ENCODE assay signal across 8 mouse cellular contexts in the genomic region with DNA sequence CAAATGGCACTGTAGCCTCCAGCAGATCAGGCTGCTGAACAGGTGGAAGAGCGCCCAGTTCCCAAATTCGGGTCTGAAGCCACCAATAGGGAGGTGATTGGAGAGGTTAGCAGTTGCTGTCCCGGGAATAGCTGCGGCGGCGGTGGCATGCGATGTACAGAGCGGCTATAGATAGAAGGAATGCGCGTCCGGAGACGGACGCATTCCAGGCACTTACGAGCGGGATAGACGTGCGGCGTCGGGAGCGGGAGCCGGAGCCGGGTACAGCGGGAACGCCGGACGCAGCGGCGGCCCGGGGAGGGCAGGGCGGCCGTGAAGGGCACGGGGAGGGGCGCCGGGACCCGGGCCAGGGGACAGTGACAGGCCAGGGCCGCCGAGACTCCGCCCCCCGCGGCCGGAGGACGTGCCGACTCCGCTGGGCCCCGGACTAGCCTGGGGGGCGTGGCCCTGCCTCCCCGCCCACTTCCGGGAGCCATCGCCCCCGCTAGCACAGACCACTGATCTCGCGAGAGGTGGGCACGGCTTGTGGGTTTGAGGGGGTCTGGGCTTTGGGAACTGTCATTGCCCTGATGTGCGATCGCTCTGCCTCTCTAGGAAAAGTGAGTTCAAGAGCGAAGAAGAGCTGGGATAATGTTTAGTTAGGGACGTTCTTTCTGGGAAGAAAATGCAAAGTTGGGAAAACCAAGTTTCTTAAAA. TPM values are rescaled to one million over a fixed set of nuclear protein-coding genes. Genes with fewer than 3 reads are reported as not detected.
A peak's percentile ranks its signal among the peaks of the same experiment; 100 is the strongest.
DNase-seq lines count a peak whose midpoint lies in the region; ATAC-seq and TF ChIP-seq lines count a peak whose summit lies in the region.

A gene (minus strand): TSS at position 356 of the 696 bp plus-strand sequence.

- peaks cover 20% of the 10 kb centered on the region for H3K4me1 ChIP-seq in erythroblast, embryonic 14.5 days (ENCODE audit: control insufficient read depth)
- peaks cover 21% of the 10 kb centered on the region for H3K4me1 ChIP-seq in heart, embryonic 12.5 days (replicated peaks)
- H3K4me1 ChIP-seq in kidney, postnatal 0 days (replicated peaks; ENCODE audit: insufficient read depth, low read length), result 0 out of 2 replicates have a peak, but pooled peaks cover 5% of the 10 kb centered on the region
- no peaks in the 10 kb centered on the region for H3K4me1 ChIP-seq in liver, embryonic 11.5 days (replicated peaks; ENCODE audit: control insufficient read depth, insufficient read depth, low read length)
- H3K4me1 ChIP-seq in stomach, embryonic 14.5 days (ENCODE audit: control insufficient read depth, insufficient read depth, low read length), result no peaks in the 10 kb centered on the region; the same call in 1 of the 2 replicates

- peak; percentile 99 for ATAC-seq in heart, embryonic 12.5 days (ENCODE audit: insufficient number of reproducible peaks, low FRiP score)
- peak; percentile 100 for ATAC-seq in kidney, postnatal 0 days (replicated peaks; ENCODE audit: low FRiP score, low read depth)
- peak; percentile 98 for ATAC-seq in liver, embryonic 11.5 days (replicated peaks; ENCODE audit: low FRiP score)
- ATAC-seq in stomach, embryonic 14.5 days (ENCODE audit: insufficient number of reproducible peaks, insufficient read depth, low FRiP score, low read depth), result peak; percentile 99

- H3K9ac ChIP-seq in heart, embryonic 12.5 days, result peak within 1 kb of the TSS; percentile 77
- peak within 1 kb of the TSS; percentile 78 for H3K9ac ChIP-seq in kidney, postnatal 0 days (ENCODE audit: low read depth, low read length)
- peak within 1 kb of the TSS; percentile 84 for H3K9ac ChIP-seq in liver, embryonic 11.5 days (ENCODE audit: low read depth, low read length)
- peak within 1 kb of the TSS; percentile 60 for H3K9ac ChIP-seq in stomach, embryonic 14.5 days (replicated peaks; ENCODE audit: low read depth, low read length)

- H3K4me2 ChIP-seq in heart, embryonic 12.5 days, result peak within 1 kb of the TSS; percentile 88
- H3K4me2 ChIP-seq in kidney, postnatal 0 days (ENCODE audit: low read length), result peak within 1 kb of the TSS; percentile 68
- H3K4me2 ChIP-seq in liver, embryonic 11.5 days, result peak within 1 kb of the TSS; percentile 80
- peak within 1 kb of the TSS; percentile 76 for H3K4me2 ChIP-seq in stomach, embryonic 14.5 days (replicated peaks; ENCODE audit: low read depth, low read length)

- H3K27ac ChIP-seq in heart, embryonic 12.5 days (ENCODE audit: poor library complexity, severe bottlenecking), result peak within 1 kb of the TSS; percentile 95
- H3K27ac ChIP-seq in kidney, postnatal 0 days, result peak within 1 kb of the TSS; percentile 81
- H3K27ac ChIP-seq in liver, embryonic 11.5 days (ENCODE audit: low read depth, low read length), result peak within 1 kb of the TSS; percentile 51
- peak within 1 kb of the TSS; percentile 87 for H3K27ac ChIP-seq in stomach, embryonic 14.5 days (ENCODE audit: low read length)

- H3K36me3 ChIP-seq in C2C12 (ENCODE audit: control insufficient read depth, insufficient read depth), result peaks cover 2% of the 10 kb centered on the region
- no peaks in the 10 kb centered on the region for H3K36me3 ChIP-seq in erythroblast, embryonic 14.5 days (ENCODE audit: control insufficient read depth)
- H3K36me3 ChIP-seq in heart, embryonic 12.5 days, result peaks cover 7% of the 10 kb centered on the region
- no peaks in the 10 kb centered on the region for H3K36me3 ChIP-seq in kidney, postnatal 0 days (ENCODE audit: insufficient read depth, low read length)
- H3K36me3 ChIP-seq in liver, embryonic 11.5 days (ENCODE audit: control insufficient read depth, insufficient read depth, low read length), result no peaks in the 10 kb centered on the region
- H3K36me3 ChIP-seq in stomach, embryonic 14.5 days (ENCODE audit: control insufficient read depth, insufficient read depth, low read length), result no peaks in the 10 kb centered on the region

- peaks cover 8% of the 10 kb centered on the region for H3K79me2 ChIP-seq in C2C12 (ENCODE audit: control insufficient read depth, insufficient read depth)

- peak; percentile 93 for TF ChIP-seq POLR2A in brain, embryonic 14.5 days (IDR thresholded peaks at IDR 0.05; ENCODE audit: borderline replicate concordance, extremely low read depth, insufficient read depth, insufficient read length, poor library complexity, severe bottlenecking)

- peak within 1 kb of the TSS; percentile 38 for H3K4me3 ChIP-seq in C2C12 (ENCODE audit: insufficient read depth, poor library complexity, severe bottlenecking)
- peak within 1 kb of the TSS; percentile 81 for H3K4me3 ChIP-seq in erythroblast, embryonic 14.5 days (replicated peaks)
- peak within 1 kb of the TSS; percentile 65 for H3K4me3 ChIP-seq in heart, embryonic 12.5 days
- peak within 1 kb of the TSS; percentile 62 for H3K4me3 ChIP-seq in kidney, postnatal 0 days (replicated peaks; ENCODE audit: low read depth, low read length)
- H3K4me3 ChIP-seq in liver, embryonic 11.5 days (ENCODE audit: low read depth, low read length), result peak within 1 kb of the TSS; percentile 76
- peak within 1 kb of the TSS; percentile 75 for H3K4me3 ChIP-seq in stomach, embryonic 14.5 days (ENCODE audit: low read depth, low read length)

- peak; percentile 98 for DNase-seq in brain, embryonic 14.5 days (ENCODE audit: low read depth)
- DNase-seq in kidney, postnatal 0 days (ENCODE audit: low spot score), result peak; percentile 97
- DNase-seq in liver, embryonic 11.5 days (ENCODE audit: low spot score), result peak; percentile 97
- DNase-seq in naive thymus-derived CD4-positive, alpha-beta T cell, adult 2 months (ENCODE audit: low read depth), result peak; percentile 87

- H3ac ChIP-seq in C2C12 (ENCODE audit: control insufficient read depth, insufficient read length, low read depth), result peak within 1 kb of the TSS; percentile 65

- WGBS in heart, embryonic 12.5 days, result under 1% methylated on average over 49 of the region's 57 CpGs
- WGBS in kidney, postnatal 0 days, result 0% methylated on average over 53 of the region's 57 CpGs
- WGBS in liver, embryonic 11.5 days, result 1% methylated on average over 57 of the region's 57 CpGs
- WGBS in stomach, embryonic 14.5 days, result under 1% methylated on average over 46 of the region's 57 CpGs

- TF ChIP-seq CTCF in C2C12 (IDR thresholded peaks at IDR 0.05; ENCODE audit: control insufficient read depth, insufficient read depth, insufficient read length), result no peak
- no peak for TF ChIP-seq CTCF in brain, embryonic 14.5 days (IDR thresholded peaks at IDR 0.05; ENCODE audit: borderline replicate concordance, extremely low read depth, insufficient read depth, insufficient read length)
- TF ChIP-seq CTCF in kidney, postnatal 0 days (IDR thresholded peaks at IDR 0.05; ENCODE audit: low read depth), result no peak

- peaks cover 1% of the 10 kb centered on the region for H3K79me3 ChIP-seq in C2C12 (ENCODE audit: low read depth)

- no peaks in the 10 kb centered on the region for H3K27me3 ChIP-seq in C2C12 (ENCODE audit: control insufficient read depth, insufficient read depth, insufficient read length)
- H3K27me3 ChIP-seq in erythroblast, embryonic 14.5 days (ENCODE audit: control insufficient read depth), result no peaks in the 10 kb centered on the region
- no peaks in the 10 kb centered on the region for H3K27me3 ChIP-seq in heart, embryonic 12.5 days (replicated peaks)
- no peaks in the 10 kb centered on the region for H3K27me3 ChIP-seq in kidney, postnatal 0 days (ENCODE audit: insufficient read depth, low read length)
- H3K27me3 ChIP-seq in liver, embryonic 11.5 days (replicated peaks; ENCODE audit: control insufficient read depth, insufficient read depth, low read length), result no peaks in the 10 kb centered on the region
- no peaks in the 10 kb centered on the region for H3K27me3 ChIP-seq in stomach, embryonic 14.5 days (ENCODE audit: control insufficient read depth, insufficient read depth, low read length)

- no peaks in the 10 kb centered on the region for H3K9me3 ChIP-seq in erythroblast, embryonic 14.5 days (ENCODE audit: control insufficient read depth, low read length)
- H3K9me3 ChIP-seq in heart, embryonic 12.5 days (replicated peaks), result no peaks in the 10 kb centered on the region
- H3K9me3 ChIP-seq in kidney, postnatal 0 days (replicated peaks; ENCODE audit: low read length), result no peaks in the 10 kb centered on the region
- no peaks in the 10 kb centered on the region for H3K9me3 ChIP-seq in liver, embryonic 11.5 days (ENCODE audit: control insufficient read depth, low read length)
- H3K9me3 ChIP-seq in stomach, embryonic 14.5 days (ENCODE audit: control insufficient read depth, low read depth, low read length), result no peaks in the 10 kb centered on the region

TF ChIP-seq in C2C12, 6 proteins besides CTCF, POLR2A, EP300 and RAD21:
- TF ChIP-seq USF1 (IDR thresholded peaks at IDR 0.05; ENCODE audit: low read depth) (no peak), MYOD1 (IDR thresholded peaks at IDR 0.05; ENCODE audit: control insufficient read depth, insufficient read length, low read depth) (no peak), FOSL1 (IDR thresholded peaks at IDR 0.05; ENCODE audit: insufficient read depth, low read length, poor library complexity, severe bottlenecking) (no peak), CEBPB (IDR thresholded peaks at IDR 0.05; ENCODE audit: low read depth) (no peak), MAX (IDR thresholded peaks at IDR 0.05) (no peak), MYOG (IDR thresholded peaks at IDR 0.05; ENCODE audit: control insufficient read depth, extremely low read depth, insufficient read length) (no peak)

RNA-seq across cellular contexts. Expression of the gene that starts here (rescaled TPM):
- polyA plus RNA-seq in C2C12 (2012; fragmentation: generic; extraction: Trizol), result 8.7 TPM
- 11.4 and 18.0 TPM in 2 replicates for polyA plus RNA-seq in brain, embryonic 14.5 days (2012; rRNA removed)
- not detected in 2 replicates for polyA plus RNA-seq in erythroblast, embryonic 14.5 days (2012)
- polyA plus RNA-seq in heart, embryonic 12.5 days (2016; fragmentation: Nextera tagmentation; extraction: Ambion mirVana), result 50.3 and 52.7 TPM in 2 replicates
- 12.8 and 12.9 TPM in 2 replicates for polyA plus RNA-seq in kidney, postnatal 0 days (2015; fragmentation: Nextera tagmentation; extraction: Ambion mirVana)
- polyA plus RNA-seq in liver, embryonic 11.5 days (2014; fragmentation: Nextera tagmentation; extraction: Ambion mirVana), result 13.4 and 13.6 TPM in 2 replicates
- polyA plus RNA-seq in stomach, embryonic 14.5 days (2014; fragmentation: Nextera tagmentation; extraction: Ambion mirVana), result 18.8 and 19.6 TPM in 2 replicates

Comparison
In these comparisons a context has a peak if more than half of its experiments do, and no peak if none do; other contexts are left out.
1. Peak in every context shown above with its lines: DNase-seq, ATAC-seq, H3K4me3 ChIP-seq and H3K27ac ChIP-seq.